Mouse (Mus musculus): ENCODE results near the gene Rsad2. TPM values are rescaled to one million over a fixed set of nuclear protein-coding genes. Genes with fewer than 3 reads are reported as not detected.

Gene Rsad2
- polyA plus RNA-seq, 1 experiment from 2014 or later = 0.84 TPM

DNA sequence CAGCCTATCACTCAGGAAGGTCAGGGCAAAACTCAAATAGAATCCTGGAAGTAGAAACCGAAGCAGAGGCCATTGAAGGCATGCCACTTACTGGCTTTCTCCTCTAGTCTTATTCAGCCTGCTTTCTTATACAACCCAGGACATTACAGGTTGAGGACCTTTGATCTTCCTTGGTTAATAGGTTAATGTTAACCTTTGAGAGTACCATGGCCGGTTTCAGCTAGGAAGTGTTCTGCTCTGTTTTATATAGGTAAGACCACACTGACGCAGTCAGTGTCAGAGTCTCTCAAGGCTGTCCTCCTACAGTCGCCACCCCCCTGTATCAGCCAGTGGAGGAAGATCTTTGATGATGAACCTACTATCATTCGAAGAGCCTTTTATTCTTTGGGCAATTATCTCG is 17.5 kb upstream of the Rsad2 start:
- Histone ChIP-seq H3K36me3 (ENCODE audit: control insufficient read depth, insufficient read depth, low read length) (no peaks in the 10 kb centered on the region), H3K4me1 (replicated peaks; ENCODE audit: control insufficient read depth, insufficient read depth, low read length) (peaks cover 5% of the 10 kb centered on the region; the same call in 1 of the 2 replicates), H3K4me2 (ENCODE audit: low read depth, low read length) (no peak overlapping the region), H3K9me3 (ENCODE audit: control insufficient read depth, low read length) (no peaks in the 10 kb centered on the region), H3K9ac (ENCODE audit: low read length) (no peak overlapping the region), H3K27me3 (ENCODE audit: control insufficient read depth, insufficient read depth, low read depth, low read length) (no peaks in the 10 kb centered on the region), H3K27ac (ENCODE audit: low read length) (no peak overlapping the region), H3K4me3 (ENCODE audit: low read length) (no peak overlapping the region)
- no peak for ATAC-seq (ENCODE audit: low read depth)
- 89% methylated on average over 6 of the region's 6 CpGs for WGBS

GRCm38 (mm10) chr12:26472770-26473481 is 16.7 kb upstream of the Rsad2 start:
- H3K36me3 ChIP-seq (ENCODE audit: control insufficient read depth, insufficient read depth, low read length) = no peaks in the 10 kb centered on the region
- peaks cover 5% of the 10 kb centered on the region; the same call in 1 of the 2 replicates for H3K4me1 ChIP-seq (replicated peaks; ENCODE audit: control insufficient read depth, insufficient read depth, low read length)
- no peak overlapping the region for H3K4me2 ChIP-seq (ENCODE audit: low read depth, low read length)
- no peaks in the 10 kb centered on the region for H3K27me3 ChIP-seq (ENCODE audit: control insufficient read depth, insufficient read depth, low read depth, low read length)
- no peak overlapping the region for H3K9ac ChIP-seq (ENCODE audit: low read length)
- 78% methylated on average over 3 of the region's 3 CpGs for WGBS
- no peak overlapping the region for H3K4me3 ChIP-seq (ENCODE audit: low read length)
- no peaks in the 10 kb centered on the region for H3K9me3 ChIP-seq (ENCODE audit: control insufficient read depth, low read length)
- H3K27ac ChIP-seq (ENCODE audit: low read length) = no peak overlapping the region
- ATAC-seq (ENCODE audit: low read depth) = no peak

- no peaks in the 10 kb centered on the region for H3K36me3 ChIP-seq (ENCODE audit: control insufficient read depth, insufficient read depth, low read length)
- no peak overlapping the region for H3K4me2 ChIP-seq (ENCODE audit: low read depth, low read length)
- H3K27ac ChIP-seq (ENCODE audit: low read length) = no peak overlapping the region
- H3K4me1 ChIP-seq (replicated peaks; ENCODE audit: control insufficient read depth, insufficient read depth, low read length) = peaks cover 5% of the 10 kb centered on the region; the same call in 1 of the 2 replicates
- no peak overlapping the region for H3K9ac ChIP-seq (ENCODE audit: low read length)
- WGBS = 63% methylated on average over 3 of the region's 3 CpGs
- ATAC-seq (ENCODE audit: low read depth) = no peak
- no peak overlapping the region for H3K4me3 ChIP-seq (ENCODE audit: low read length)
- H3K9me3 ChIP-seq (ENCODE audit: control insufficient read depth, low read length) = no peaks in the 10 kb centered on the region
- no peaks in the 10 kb centered on the region for H3K27me3 ChIP-seq (ENCODE audit: control insufficient read depth, insufficient read depth, low read depth, low read length)
Measured at GRCm38 (mm10) chr12:26471376-26471775, 15.1 kb upstream of the Rsad2 start.

DNA sequence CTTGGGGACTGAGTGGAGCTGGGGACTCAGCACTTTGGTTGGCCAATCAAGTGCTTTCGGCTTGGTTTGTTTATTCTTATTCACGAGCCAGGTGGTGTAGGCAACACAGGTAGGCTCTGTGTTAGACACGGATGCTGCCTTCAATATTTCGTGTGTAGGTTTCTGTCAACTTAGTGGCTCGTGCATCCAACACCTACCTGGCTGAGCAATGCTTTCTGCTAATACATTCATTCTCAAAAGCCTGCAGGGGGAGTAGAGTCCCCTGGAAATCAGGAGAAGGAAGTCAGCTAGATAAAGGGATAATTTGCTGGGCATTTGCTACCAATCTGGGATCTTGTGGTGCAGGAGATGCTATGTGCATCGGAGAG is 13.8 kb upstream of the Rsad2 start:
- Histone ChIP-seq H3K4me1 (replicated peaks; ENCODE audit: control insufficient read depth, insufficient read depth, low read length) (peaks cover 5% of the 10 kb centered on the region; the same call in 1 of the 2 replicates), H3K36me3 (ENCODE audit: control insufficient read depth, insufficient read depth, low read length) (no peaks in the 10 kb centered on the region), H3K9ac (ENCODE audit: low read length) (peak overlapping the region; percentile 75), H3K9me3 (ENCODE audit: control insufficient read depth, low read length) (no peaks in the 10 kb centered on the region), H3K27ac (ENCODE audit: low read length) (peak overlapping the region; percentile 91), H3K4me2 (ENCODE audit: low read depth, low read length) (peak overlapping the region; percentile 93), H3K4me3 (ENCODE audit: low read length) (peak overlapping the region; percentile 68), H3K27me3 (ENCODE audit: control insufficient read depth, insufficient read depth, low read depth, low read length) (no peaks in the 10 kb centered on the region)
- 18% methylated on average over 6 of the region's 6 CpGs for WGBS
- no peak for ATAC-seq (ENCODE audit: low read depth)

- Histone ChIP-seq H3K27me3 (ENCODE audit: control insufficient read depth, insufficient read depth, low read depth, low read length) (no peaks in the 10 kb centered on the region), H3K36me3 (ENCODE audit: control insufficient read depth, insufficient read depth, low read length) (no peaks in the 10 kb centered on the region), H3K4me1 (replicated peaks; ENCODE audit: control insufficient read depth, insufficient read depth, low read length) (peaks cover 5% of the 10 kb centered on the region; the same call in 1 of the 2 replicates), H3K4me2 (ENCODE audit: low read depth, low read length) (peak within 1 kb of the TSS; percentile 93), H3K27ac (ENCODE audit: low read length) (peak within 1 kb of the TSS; percentile 91), H3K4me3 (ENCODE audit: low read length) (peak within 1 kb of the TSS; percentile 68), H3K9me3 (ENCODE audit: control insufficient read depth, low read length) (no peaks in the 10 kb centered on the region), H3K9ac (ENCODE audit: low read length) (peak within 1 kb of the TSS; percentile 75)
- WGBS = under 1% methylated on average over 69 of the region's 69 CpGs
- peak; percentile 81 for ATAC-seq (ENCODE audit: low read depth)
Measured at GRCm38 (mm10) chr12:26469098-26470041, 13.1 kb upstream of the Rsad2 start, which contains the start of gene Cmpk2. TSS of gene Cmpk2 (plus strand) at chr12:26469204.

DNA sequence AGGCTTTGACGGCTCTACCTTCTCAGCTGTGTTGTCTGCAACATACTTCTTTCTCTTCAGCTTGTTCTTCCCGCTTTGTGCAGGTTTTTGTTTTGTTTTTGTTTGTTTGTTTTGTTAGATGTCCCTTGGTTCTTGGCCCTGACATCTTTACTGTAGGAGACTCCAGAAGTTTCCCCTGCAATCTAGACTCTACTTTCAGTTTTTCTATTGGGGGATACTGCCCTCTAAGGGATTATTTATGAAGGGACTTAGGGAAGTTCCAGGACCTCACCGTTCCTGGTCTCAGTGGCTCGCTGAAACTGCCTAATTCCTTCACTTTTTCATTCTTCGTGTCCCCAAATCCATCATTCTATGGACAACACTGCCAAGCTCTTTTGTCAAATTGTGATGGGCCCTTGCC is 9.3 kb upstream of the Rsad2 start:
- H3K9me3 ChIP-seq (ENCODE audit: control insufficient read depth, low read length) = no peaks in the 10 kb centered on the region
- H3K27me3 ChIP-seq (ENCODE audit: control insufficient read depth, insufficient read depth, low read depth, low read length) = no peaks in the 10 kb centered on the region
- WGBS = 57% methylated on average over 5 of the region's 5 CpGs
- H3K4me3 ChIP-seq (ENCODE audit: low read length) = no peak overlapping the region
- H3K4me2 ChIP-seq (ENCODE audit: low read depth, low read length) = no peak overlapping the region
- no peak overlapping the region for H3K9ac ChIP-seq (ENCODE audit: low read length)
- ATAC-seq (ENCODE audit: low read depth) = no peak
- H3K27ac ChIP-seq (ENCODE audit: low read length) = no peak overlapping the region
- H3K4me1 ChIP-seq (replicated peaks; ENCODE audit: control insufficient read depth, insufficient read depth, low read length) = peaks cover 5% of the 10 kb centered on the region; the same call in 1 of the 2 replicates
- H3K36me3 ChIP-seq (ENCODE audit: control insufficient read depth, insufficient read depth, low read length) = no peaks in the 10 kb centered on the region

GRCm38 (mm10) chr12:26460091-26460490 is 3.8 kb upstream of the Rsad2 start:
- no peak for ATAC-seq (ENCODE audit: low read depth)
- Histone ChIP-seq H3K4me1 (replicated peaks; ENCODE audit: control insufficient read depth, insufficient read depth, low read length) (peaks cover 9% of the 10 kb centered on the region), H3K9me3 (ENCODE audit: control insufficient read depth, low read length) (no peaks in the 10 kb centered on the region)

DNA sequence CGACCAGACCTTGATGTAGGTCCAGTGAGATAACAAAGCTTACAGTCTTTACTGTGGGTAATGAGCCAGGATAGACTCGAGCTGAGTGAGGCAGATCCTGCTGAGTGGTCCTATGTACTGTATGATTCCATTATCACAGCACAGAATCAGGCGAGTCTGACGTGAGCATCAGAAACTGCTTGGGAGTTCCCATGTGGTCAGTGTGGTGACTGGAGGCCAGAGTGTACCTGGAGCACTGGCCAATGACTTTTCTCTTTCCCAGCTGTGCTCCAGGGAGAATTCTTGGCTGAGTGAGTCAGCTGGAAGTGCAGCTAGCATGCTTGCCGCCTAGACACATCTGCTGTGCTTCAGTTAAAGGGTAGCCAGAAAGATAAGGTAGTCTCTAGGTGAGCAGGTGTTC is 1.6 kb downstream of the Rsad2 start:
- H3K36me3 ChIP-seq (ENCODE audit: control insufficient read depth, insufficient read depth, low read length) = no peaks in the 10 kb centered on the region
- H3K9me3 ChIP-seq (ENCODE audit: control insufficient read depth, low read length) = no peaks in the 10 kb centered on the region
- H3K27me3 ChIP-seq (ENCODE audit: control insufficient read depth, insufficient read depth, low read depth, low read length) = no peaks in the 10 kb centered on the region
- no peak overlapping the region for H3K27ac ChIP-seq (ENCODE audit: low read length)
- no peak for ATAC-seq (ENCODE audit: low read depth)
- no peak overlapping the region for H3K4me2 ChIP-seq (ENCODE audit: low read depth, low read length)
- WGBS = 42% methylated on average over 5 of the region's 5 CpGs
- no peak overlapping the region for H3K9ac ChIP-seq (ENCODE audit: low read length)
- no peak overlapping the region for H3K4me3 ChIP-seq (ENCODE audit: low read length)
- peaks cover 12% of the 10 kb centered on the region for H3K4me1 ChIP-seq (replicated peaks; ENCODE audit: control insufficient read depth, insufficient read depth, low read length)

More at GRCm38 (mm10) chr12:26460091-26460490, 3.8 kb upstream of the Rsad2 start:
- no peak overlapping the region for H3K27ac ChIP-seq (ENCODE audit: low read length)
- H3K4me2 ChIP-seq (ENCODE audit: low read depth, low read length) = no peak overlapping the region
- H3K36me3 ChIP-seq (ENCODE audit: control insufficient read depth, insufficient read depth, low read length) = no peaks in the 10 kb centered on the region
- H3K27me3 ChIP-seq (ENCODE audit: control insufficient read depth, insufficient read depth, low read depth, low read length) = no peaks in the 10 kb centered on the region
- no peak overlapping the region for H3K4me3 ChIP-seq (ENCODE audit: low read length)
- H3K9ac ChIP-seq (ENCODE audit: low read length) = no peak overlapping the region
- WGBS = 30% methylated on average over 2 of the region's 2 CpGs

GRCm38 (mm10) chr12:26452951-26453350 is 3.3 kb downstream of the Rsad2 start:
- WGBS = 41% methylated on average over 4 of the region's 4 CpGs

More at GRCm38 (mm10) chr12:26452951-26453350, 3.3 kb downstream of the Rsad2 start:
- Histone ChIP-seq H3K27me3 (ENCODE audit: control insufficient read depth, insufficient read depth, low read depth, low read length) (no peaks in the 10 kb centered on the region), H3K9ac (ENCODE audit: low read length) (no peak overlapping the region), H3K36me3 (ENCODE audit: control insufficient read depth, insufficient read depth, low read length) (no peaks in the 10 kb centered on the region), H3K4me2 (ENCODE audit: low read depth, low read length) (no peak overlapping the region), H3K4me3 (ENCODE audit: low read length) (no peak overlapping the region), H3K27ac (ENCODE audit: low read length) (no peak overlapping the region), H3K4me1 (replicated peaks; ENCODE audit: control insufficient read depth, insufficient read depth, low read length) (peaks cover 12% of the 10 kb centered on the region), H3K9me3 (ENCODE audit: control insufficient read depth, low read length) (no peaks in the 10 kb centered on the region)
- no peak for ATAC-seq (ENCODE audit: low read depth)
